Mouse (Mus musculus): ENCODE measurements around the gene Iglon5.

Gene Iglon5

GRCm38 (mm10) chr7:43465344-43466098, 24.4 kb downstream of the Iglon5 start:
- peak; percentile 94 for DNase-seq (ENCODE audit: low spot score)

GRCm38 (mm10) chr7:43464864-43465343, 25.0 kb downstream of the Iglon5 start:
- DNase-seq (ENCODE audit: low spot score) = no peak

- DNase-seq (ENCODE audit: low spot score) = no peak
These were observed 25.9 kb downstream of the Iglon5 start for GRCm38 (mm10) chr7:43463976-43464375.

GRCm38 (mm10) chr7:43462851-43463250, 27.0 kb downstream of the Iglon5 start, which contains the start of gene Vsig10l:
Gene Vsig10l (plus strand): TSS chr7:43463151.
- DNase-seq (ENCODE audit: low spot score) = no peak

GRCm38 (mm10) chr7:43454371-43454770, 35.5 kb downstream of the Iglon5 start:
- DNase-seq (ENCODE audit: low spot score) = no peak

- no peak for DNase-seq (ENCODE audit: low spot score)
These were observed 36.1 kb downstream of the Iglon5 start for GRCm38 (mm10) chr7:43453599-43454355.

GRCm38 (mm10) chr7:43452609-43453008, 37.3 kb downstream of the Iglon5 start:
- DNase-seq (ENCODE audit: low spot score) = no peak

GRCm38 (mm10) chr7:43451726-43452125, 38.1 kb downstream of the Iglon5 start:
- DNase-seq (ENCODE audit: low spot score) = no peak

- DNase-seq (ENCODE audit: low spot score) = no peak
These were observed 40.1 kb downstream of the Iglon5 start for GRCm38 (mm10) chr7:43449811-43450210.

- DNase-seq (ENCODE audit: low spot score) = no peak
These were observed 41.6 kb downstream of the Iglon5 start for GRCm38 (mm10) chr7:43448246-43448645.

GRCm38 (mm10) chr7:43447801-43448200, 42.1 kb downstream of the Iglon5 start:
- no peak for DNase-seq (ENCODE audit: low spot score)

GRCm38 (mm10) chr7:43443917-43444293, 46.0 kb downstream of the Iglon5 start, which contains the start of the genes Etfb and Gm45233:
Gene Etfb (plus strand): TSS chr7:43444083.
Gene Gm45233 (plus strand): TSS chr7:43444128.
- DNase-seq (ENCODE audit: low spot score) = peak; percentile 93

- DNase-seq (ENCODE audit: low spot score) = peak; percentile 86
These were observed 46.6 kb downstream of the Iglon5 start for GRCm38 (mm10) chr7:43443126-43443916.

- no peak for DNase-seq (ENCODE audit: low spot score)
These were observed 47.2 kb downstream of the Iglon5 start for GRCm38 (mm10) chr7:43442684-43443083.

GRCm38 (mm10) chr7:43441071-43441470, 48.8 kb downstream of the Iglon5 start:
- no peak for DNase-seq (ENCODE audit: low spot score)

- DNase-seq (ENCODE audit: low spot score) = no peak
These were observed 49.4 kb downstream of the Iglon5 start, which contains the start of gene Cldnd2 for GRCm38 (mm10) chr7:43440482-43440881. Gene Cldnd2 (plus strand): TSS chr7:43440782.

GRCm38 (mm10) chr7:43438611-43439010, 51.3 kb downstream of the Iglon5 start:
- DNase-seq (ENCODE audit: low spot score) = no peak

- no peak for DNase-seq (ENCODE audit: low spot score)
These were observed 53.3 kb downstream of the Iglon5 start, which contains the start of gene Nkg7 for GRCm38 (mm10) chr7:43436341-43437255. Gene Nkg7 (plus strand): TSS chr7:43437073.

- no peak for DNase-seq (ENCODE audit: low spot score)
These were observed 55.2 kb downstream of the Iglon5 start for GRCm38 (mm10) chr7:43434676-43435075.

- DNase-seq (ENCODE audit: low spot score) = no peak
These were observed 57.0 kb downstream of the Iglon5 start for GRCm38 (mm10) chr7:43432891-43433290.

GRCm38 (mm10) chr7:43429500-43429899, 60.4 kb downstream of the Iglon5 start:
- DNase-seq (ENCODE audit: low spot score) = no peak
